Mouse (Mus musculus): ENCODE results near the gene Agap1. TPM values are rescaled to one million over a fixed set of nuclear protein-coding genes. Genes with fewer than 3 reads are reported as not detected.

Agap1 gene
- polyA plus RNA-seq, 1 experiment from 2014 or later = 10.8 TPM

- H3K4me3 ChIP-seq (ENCODE audit: low read depth, low read length) = no peak overlapping the region
- H3K27ac ChIP-seq (ENCODE audit: low read depth, low read length) = no peak overlapping the region
- WGBS (ENCODE audit: insufficient replicate concordance) = 55% methylated on average over 5 of the region's 5 CpGs
- no peak for ATAC-seq (replicated peaks; ENCODE audit: insufficient number of reproducible peaks, low FRiP score, low TSS enrichment)
- peaks cover 17% of the 10 kb centered on the region for H3K4me1 ChIP-seq (ENCODE audit: control insufficient read depth, insufficient read depth, low read length)
- no peaks in the 10 kb centered on the region for H3K36me3 ChIP-seq (ENCODE audit: control insufficient read depth, insufficient read depth, low read length)
- no peak overlapping the region for H3K4me2 ChIP-seq
- no peak overlapping the region for H3K9ac ChIP-seq (ENCODE audit: low read depth, low read length)
- H3K9me3 ChIP-seq (replicated peaks; ENCODE audit: control insufficient read depth, low read length) = no peaks in the 10 kb centered on the region
- no peaks in the 10 kb centered on the region for H3K27me3 ChIP-seq (ENCODE audit: control insufficient read depth, insufficient read depth, low read length)
Observed at GRCm38 (mm10) chr1:89517817-89518216, 63.2 kb downstream of the Agap1 start.

GRCm38 (mm10) chr1:89519914-89520643 lies 65.5 kb downstream of the Agap1 start:
- no peaks in the 10 kb centered on the region for H3K27me3 ChIP-seq (ENCODE audit: control insufficient read depth, insufficient read depth, low read length)
- H3K4me3 ChIP-seq (ENCODE audit: low read depth, low read length) = no peak overlapping the region
- H3K27ac ChIP-seq (ENCODE audit: low read depth, low read length) = no peak overlapping the region
- no peaks in the 10 kb centered on the region for H3K36me3 ChIP-seq (ENCODE audit: control insufficient read depth, insufficient read depth, low read length)
- no peak for ATAC-seq (replicated peaks; ENCODE audit: insufficient number of reproducible peaks, low FRiP score, low TSS enrichment)
- no peak overlapping the region for H3K9ac ChIP-seq (ENCODE audit: low read depth, low read length)
- H3K4me1 ChIP-seq (ENCODE audit: control insufficient read depth, insufficient read depth, low read length) = peaks cover 24% of the 10 kb centered on the region
- WGBS (ENCODE audit: insufficient replicate concordance) = 73% methylated on average over 17 of the region's 17 CpGs
- H3K9me3 ChIP-seq (replicated peaks; ENCODE audit: control insufficient read depth, low read length) = no peaks in the 10 kb centered on the region
- H3K4me2 ChIP-seq = no peak overlapping the region

- H3K27ac ChIP-seq (ENCODE audit: low read depth, low read length) = no peak overlapping the region
- ATAC-seq (replicated peaks; ENCODE audit: insufficient number of reproducible peaks, low FRiP score, low TSS enrichment) = no peak
- WGBS (ENCODE audit: insufficient replicate concordance) = 74% methylated on average over 11 of the region's 11 CpGs
Observed at GRCm38 (mm10) chr1:89521406-89521805, 66.8 kb downstream of the Agap1 start.

GRCm38 (mm10) chr1:89521935-89522535 lies 67.4 kb downstream of the Agap1 start:
- H3K4me1 ChIP-seq (ENCODE audit: control insufficient read depth, insufficient read depth, low read length) = peaks cover 24% of the 10 kb centered on the region
- WGBS (ENCODE audit: insufficient replicate concordance) = 63% methylated on average over 17 of the region's 17 CpGs

More at GRCm38 (mm10) chr1:89521406-89521805, 66.8 kb downstream of the Agap1 start:
- H3K9me3 ChIP-seq (replicated peaks; ENCODE audit: control insufficient read depth, low read length) = no peaks in the 10 kb centered on the region
- no peak overlapping the region for H3K4me3 ChIP-seq (ENCODE audit: low read depth, low read length)
- H3K27me3 ChIP-seq (ENCODE audit: control insufficient read depth, insufficient read depth, low read length) = no peaks in the 10 kb centered on the region
- H3K9ac ChIP-seq (ENCODE audit: low read depth, low read length) = no peak overlapping the region
- no peak overlapping the region for H3K4me2 ChIP-seq
- no peaks in the 10 kb centered on the region for H3K36me3 ChIP-seq (ENCODE audit: control insufficient read depth, insufficient read depth, low read length)
- H3K4me1 ChIP-seq (ENCODE audit: control insufficient read depth, insufficient read depth, low read length) = peaks cover 24% of the 10 kb centered on the region

GRCm38 (mm10) chr1:89524369-89524768 lies 69.8 kb downstream of the Agap1 start:
- H3K4me3 ChIP-seq (ENCODE audit: low read depth, low read length) = no peak overlapping the region
- no peaks in the 10 kb centered on the region for H3K27me3 ChIP-seq (ENCODE audit: control insufficient read depth, insufficient read depth, low read length)
- H3K9me3 ChIP-seq (replicated peaks; ENCODE audit: control insufficient read depth, low read length) = no peaks in the 10 kb centered on the region
- no peak overlapping the region for H3K9ac ChIP-seq (ENCODE audit: low read depth, low read length)
- peaks cover 24% of the 10 kb centered on the region for H3K4me1 ChIP-seq (ENCODE audit: control insufficient read depth, insufficient read depth, low read length)
- H3K36me3 ChIP-seq (ENCODE audit: control insufficient read depth, insufficient read depth, low read length) = no peaks in the 10 kb centered on the region
- WGBS (ENCODE audit: insufficient replicate concordance) = 6% methylated on average over 4 of the region's 4 CpGs
- H3K27ac ChIP-seq (ENCODE audit: low read depth, low read length) = no peak overlapping the region
- H3K4me2 ChIP-seq = no peak overlapping the region
- no peak for ATAC-seq (replicated peaks; ENCODE audit: insufficient number of reproducible peaks, low FRiP score, low TSS enrichment)

More at GRCm38 (mm10) chr1:89521935-89522535, 67.4 kb downstream of the Agap1 start:
- Histone ChIP-seq H3K27ac (ENCODE audit: low read depth, low read length) (no peak overlapping the region), H3K9me3 (replicated peaks; ENCODE audit: control insufficient read depth, low read length) (no peaks in the 10 kb centered on the region), H3K27me3 (ENCODE audit: control insufficient read depth, insufficient read depth, low read length) (no peaks in the 10 kb centered on the region), H3K4me2 (no peak overlapping the region), H3K4me3 (ENCODE audit: low read depth, low read length) (no peak overlapping the region), H3K9ac (ENCODE audit: low read depth, low read length) (no peak overlapping the region), H3K36me3 (ENCODE audit: control insufficient read depth, insufficient read depth, low read length) (no peaks in the 10 kb centered on the region)
- ATAC-seq (replicated peaks; ENCODE audit: insufficient number of reproducible peaks, low FRiP score, low TSS enrichment) = no peak

GRCm38 (mm10) chr1:89524998-89525397 lies 70.4 kb downstream of the Agap1 start:
- Histone ChIP-seq H3K4me3 (ENCODE audit: low read depth, low read length) (no peak overlapping the region), H3K27me3 (ENCODE audit: control insufficient read depth, insufficient read depth, low read length) (no peaks in the 10 kb centered on the region), H3K27ac (ENCODE audit: low read depth, low read length) (no peak overlapping the region), H3K9ac (ENCODE audit: low read depth, low read length) (no peak overlapping the region), H3K36me3 (ENCODE audit: control insufficient read depth, insufficient read depth, low read length) (no peaks in the 10 kb centered on the region), H3K9me3 (replicated peaks; ENCODE audit: control insufficient read depth, low read length) (no peaks in the 10 kb centered on the region), H3K4me2 (no peak overlapping the region), H3K4me1 (ENCODE audit: control insufficient read depth, insufficient read depth, low read length) (peaks cover 24% of the 10 kb centered on the region)
- WGBS (ENCODE audit: insufficient replicate concordance) = 63% methylated on average over 4 of the region's 4 CpGs
- no peak for ATAC-seq (replicated peaks; ENCODE audit: insufficient number of reproducible peaks, low FRiP score, low TSS enrichment)

GRCm38 (mm10) chr1:89525825-89526224 lies 71.2 kb downstream of the Agap1 start:
- Histone ChIP-seq H3K27ac (ENCODE audit: low read depth, low read length) (no peak overlapping the region), H3K9me3 (replicated peaks; ENCODE audit: control insufficient read depth, low read length) (no peaks in the 10 kb centered on the region), H3K27me3 (ENCODE audit: control insufficient read depth, insufficient read depth, low read length) (no peaks in the 10 kb centered on the region), H3K4me2 (no peak overlapping the region), H3K9ac (ENCODE audit: low read depth, low read length) (no peak overlapping the region), H3K4me1 (ENCODE audit: control insufficient read depth, insufficient read depth, low read length) (peaks cover 24% of the 10 kb centered on the region), H3K36me3 (ENCODE audit: control insufficient read depth, insufficient read depth, low read length) (no peaks in the 10 kb centered on the region), H3K4me3 (ENCODE audit: low read depth, low read length) (no peak overlapping the region)
- 54% methylated on average over 13 of the region's 13 CpGs for WGBS (ENCODE audit: insufficient replicate concordance)
- ATAC-seq (replicated peaks; ENCODE audit: insufficient number of reproducible peaks, low FRiP score, low TSS enrichment) = no peak

- H3K27me3 ChIP-seq (ENCODE audit: control insufficient read depth, insufficient read depth, low read length) = no peaks in the 10 kb centered on the region
- no peak for ATAC-seq (replicated peaks; ENCODE audit: insufficient number of reproducible peaks, low FRiP score, low TSS enrichment)
- peaks cover 9% of the 10 kb centered on the region for H3K4me1 ChIP-seq (ENCODE audit: control insufficient read depth, insufficient read depth, low read length)
- no peak overlapping the region for H3K27ac ChIP-seq (ENCODE audit: low read depth, low read length)
- no peak overlapping the region for H3K9ac ChIP-seq (ENCODE audit: low read depth, low read length)
- no peaks in the 10 kb centered on the region for H3K36me3 ChIP-seq (ENCODE audit: control insufficient read depth, insufficient read depth, low read length)
- 74% methylated on average over 17 of the region's 17 CpGs for WGBS (ENCODE audit: insufficient replicate concordance)
- H3K4me2 ChIP-seq = no peak overlapping the region
- no peak overlapping the region for H3K4me3 ChIP-seq (ENCODE audit: low read depth, low read length)
- 0 out of 2 replicates have a peak, but pooled peaks cover 2% of the 10 kb centered on the region for H3K9me3 ChIP-seq (replicated peaks; ENCODE audit: control insufficient read depth, low read length)
Observed at GRCm38 (mm10) chr1:89528671-89529276, 74.2 kb downstream of the Agap1 start.

Data from heart, embryonic 11.5 days (tissue).